In the genomic region with DNA sequence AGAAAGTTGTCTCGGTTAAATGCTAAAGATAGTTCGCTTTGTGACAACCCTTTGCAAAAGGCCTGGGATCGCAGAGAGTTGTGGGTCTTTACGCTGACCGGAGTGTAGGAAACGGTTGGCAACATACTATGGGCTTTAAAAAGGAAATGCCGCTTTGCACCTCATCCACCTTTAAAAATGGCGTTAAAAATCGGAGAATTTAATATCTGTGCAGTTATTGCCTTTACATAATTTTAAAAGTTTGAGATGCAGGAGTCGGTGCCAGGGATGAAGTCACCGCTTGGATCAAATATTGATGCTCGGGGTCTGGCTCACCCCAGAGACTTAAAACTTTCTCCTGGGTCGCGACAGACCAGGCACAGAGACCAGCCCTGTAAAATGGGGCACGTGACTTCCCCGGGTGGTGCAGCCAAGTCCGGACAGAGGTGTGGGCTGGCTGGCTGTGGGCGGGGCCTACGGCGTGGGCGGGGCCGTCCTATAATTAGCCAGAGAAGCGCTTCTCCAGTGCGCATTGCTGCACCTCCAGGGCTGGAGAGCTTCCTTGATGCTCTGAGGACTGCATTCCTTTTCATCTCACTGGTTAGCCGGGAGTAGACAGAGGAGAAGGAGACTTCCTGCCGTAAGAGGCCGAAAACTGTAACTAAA, we compare ENCODE assay signal across 8 mouse cellular contexts. TPM values are rescaled to one million over a fixed set of nuclear protein-coding genes. Genes with fewer than 3 reads are reported as not detected.
DNase-seq lines count a peak whose midpoint lies in the region; ATAC-seq and TF ChIP-seq lines count a peak whose summit lies in the region.

No protein-coding gene starts in this region.

- ATAC-seq in embryonic facial prominence, embryonic 12.5 days (ENCODE audit: insufficient number of reproducible peaks, insufficient read depth, low FRiP score, low TSS enrichment), result peak; percentile 77; the same call in 1 of the 2 replicates
- ATAC-seq in limb, embryonic 14.5 days (ENCODE audit: low FRiP score, low read depth), result peak; percentile 86
- peak; percentile 65 for ATAC-seq in midbrain, embryonic 16.5 days

- intact Hi-C loops in heart, adult 2 months (cut with DNase I), result loop anchor here (2.0 to 10.0 kb wide), 6 partner anchors 67 to 799 kb away; a partner anchor contains a TSS

- TF ChIP-seq EP300 in heart, adult 2 months (IDR thresholded peaks at IDR 0.05; ENCODE audit: insufficient read depth, low read depth, low read length), result peak; percentile 10; the same call in 1 of the 2 replicates

- no peak overlapping the region for H3K27ac ChIP-seq in embryonic facial prominence, embryonic 12.5 days
- H3K27ac ChIP-seq in heart, adult 2 months, result peak overlapping the region; percentile 81
- H3K27ac ChIP-seq in kidney, adult 2 months (ENCODE audit: insufficient read depth, low read depth, low read length), result peak overlapping the region; percentile 63
- H3K27ac ChIP-seq in limb, embryonic 14.5 days (replicated peaks; ENCODE audit: low read depth, low read length), result 0 out of 2 replicates have a peak overlapping the region, but pooled peaks have one; percentile 2
- no peak overlapping the region for H3K27ac ChIP-seq in midbrain, embryonic 16.5 days (ENCODE audit: low read length)

- peak; percentile 68 for DNase-seq in 3134 (ENCODE audit: extremely low read depth, insufficient read length, low spot score)
- peak; percentile 88 for DNase-seq in adrenal gland, postnatal 25 days
- DNase-seq in heart, adult 2 months, result peak; percentile 90 to 92
- DNase-seq in kidney, adult 2 months, result peak; percentile 95
- peak; percentile 82 for DNase-seq in limb, embryonic 14.5 days (ENCODE audit: low spot score)
- DNase-seq in spleen, postnatal 14 days (ENCODE audit: low spot score in 2 of 2), result peak; percentile 66 to 73

- H3K9me3 ChIP-seq in embryonic facial prominence, embryonic 12.5 days, result no peaks in the 10 kb centered on the region
- H3K9me3 ChIP-seq in limb, embryonic 14.5 days (ENCODE audit: control insufficient read depth, low read length), result no peaks in the 10 kb centered on the region
- no peaks in the 10 kb centered on the region for H3K9me3 ChIP-seq in midbrain, embryonic 16.5 days (replicated peaks; ENCODE audit: control insufficient read depth, low read length, poor library complexity, severe bottlenecking)

- no peaks in the 10 kb centered on the region for H3K27me3 ChIP-seq in embryonic facial prominence, embryonic 12.5 days
- no peaks in the 10 kb centered on the region for H3K27me3 ChIP-seq in heart, adult 2 months (ENCODE audit: control insufficient read depth, insufficient read depth, low read length)
- no peaks in the 10 kb centered on the region for H3K27me3 ChIP-seq in kidney, adult 2 months (replicated peaks; ENCODE audit: control insufficient read depth, insufficient read depth, low read length)
- H3K27me3 ChIP-seq in limb, embryonic 14.5 days (ENCODE audit: control insufficient read depth, insufficient read depth, low read length), result no peaks in the 10 kb centered on the region
- no peaks in the 10 kb centered on the region; the same call in 1 of the 2 replicates for H3K27me3 ChIP-seq in midbrain, embryonic 16.5 days (ENCODE audit: control insufficient read depth, insufficient read depth, low read depth, low read length)

- H3K79me2 ChIP-seq in heart, adult 2 months (replicated peaks; ENCODE audit: control insufficient read depth, insufficient read depth, low read length), result no peaks in the 10 kb centered on the region

- H3K36me3 ChIP-seq in embryonic facial prominence, embryonic 12.5 days, result no peaks in the 10 kb centered on the region
- no peaks in the 10 kb centered on the region for H3K36me3 ChIP-seq in heart, adult 2 months (ENCODE audit: control insufficient read depth, insufficient read depth, low read length)
- no peaks in the 10 kb centered on the region for H3K36me3 ChIP-seq in kidney, adult 2 months (ENCODE audit: control insufficient read depth, insufficient read depth, low read length)
- no peaks in the 10 kb centered on the region for H3K36me3 ChIP-seq in limb, embryonic 14.5 days (ENCODE audit: control insufficient read depth, insufficient read depth, low read length)
- H3K36me3 ChIP-seq in midbrain, embryonic 16.5 days (ENCODE audit: control insufficient read depth, insufficient read depth, low read length), result no peaks in the 10 kb centered on the region

- H3K4me2 ChIP-seq in embryonic facial prominence, embryonic 12.5 days (replicated peaks), result peak overlapping the region; percentile 56
- H3K4me2 ChIP-seq in limb, embryonic 14.5 days (replicated peaks; ENCODE audit: low read depth, low read length, severe bottlenecking), result peak overlapping the region; percentile 59
- peak overlapping the region; percentile 73 for H3K4me2 ChIP-seq in midbrain, embryonic 16.5 days (ENCODE audit: low read length)

- peaks cover 8% of the 10 kb centered on the region for H3K4me1 ChIP-seq in embryonic facial prominence, embryonic 12.5 days
- H3K4me1 ChIP-seq in heart, adult 2 months (ENCODE audit: control insufficient read depth, insufficient read depth, low read length), result peaks cover 13% of the 10 kb centered on the region
- no peaks in the 10 kb centered on the region for H3K4me1 ChIP-seq in kidney, adult 2 months (ENCODE audit: control insufficient read depth, insufficient read depth, low read length)
- peaks cover 5% of the 10 kb centered on the region for H3K4me1 ChIP-seq in limb, embryonic 14.5 days (ENCODE audit: control insufficient read depth, insufficient read depth, low read length)
- H3K4me1 ChIP-seq in midbrain, embryonic 16.5 days (ENCODE audit: control insufficient read depth, insufficient read depth, low read length), result peaks cover 14% of the 10 kb centered on the region

- WGBS in embryonic facial prominence, embryonic 12.5 days, result 8% methylated on average over 27 of the region's 27 CpGs
- 1% methylated on average over 27 of the region's 27 CpGs for WGBS in heart, adult 2 months
- 5% methylated on average over 27 of the region's 27 CpGs for WGBS in kidney, adult 2 months
- WGBS in limb, embryonic 14.5 days, result 4% methylated on average over 27 of the region's 27 CpGs
- 8% methylated on average over 27 of the region's 27 CpGs for WGBS in midbrain, embryonic 16.5 days

- TF ChIP-seq CTCF in heart, adult 2 months (IDR thresholded peaks at IDR 0.05), result no peak
- no peak for TF ChIP-seq CTCF in kidney, adult 2 months (conservative IDR thresholded peaks at IDR 0.05; ENCODE audit: insufficient read depth, insufficient read length, low read depth, low read length)

- TF ChIP-seq POLR2A in heart, adult 2 months (IDR thresholded peaks at IDR 0.05; ENCODE audit: insufficient read depth, low read depth, low read length), result peak; percentile 98
- TF ChIP-seq POLR2A in kidney, adult 2 months (IDR thresholded peaks at IDR 0.05; ENCODE audit: low read depth, low read length), result peak; percentile 7
- no peak for TF ChIP-seq POLR2A in limb, embryonic 14.5 days (IDR thresholded peaks at IDR 0.05; ENCODE audit: borderline replicate concordance, extremely low read depth, insufficient read depth, insufficient read length)

- H3K4me3 ChIP-seq in embryonic facial prominence, embryonic 12.5 days, result peak overlapping the region; percentile 33
- peak overlapping the region; percentile 57 for H3K4me3 ChIP-seq in heart, adult 2 months
- peak overlapping the region; percentile 47 for H3K4me3 ChIP-seq in kidney, adult 2 months (ENCODE audit: insufficient read depth, low read depth, low read length)
- peak overlapping the region; percentile 32 for H3K4me3 ChIP-seq in limb, embryonic 14.5 days (replicated peaks; ENCODE audit: low read length)
- H3K4me3 ChIP-seq in midbrain, embryonic 16.5 days (ENCODE audit: low read depth, low read length), result peak overlapping the region; percentile 32

- H3K9ac ChIP-seq in embryonic facial prominence, embryonic 12.5 days, result no peak overlapping the region; the same call in 1 of the 2 replicates
- peak overlapping the region; percentile 74 for H3K9ac ChIP-seq in heart, adult 2 months (ENCODE audit: low read depth, low read length)
- peak overlapping the region; percentile 28; the same call in 1 of the 2 replicates for H3K9ac ChIP-seq in limb, embryonic 14.5 days (ENCODE audit: low read depth, low read length, severe bottlenecking)
- H3K9ac ChIP-seq in midbrain, embryonic 16.5 days (ENCODE audit: low read depth, low read length), result 0 out of 2 replicates have a peak overlapping the region, but pooled peaks have one; percentile 35

RNA-seq across cellular contexts. Expression of a gene that starts 53.7 kb away (rescaled TPM):
- total RNA-seq in adrenal gland, postnatal 25 days (2021), result 11.0 and 11.5 TPM in 2 replicates
- polyA plus RNA-seq in embryonic facial prominence, embryonic 12.5 days (2016; fragmentation: Nextera tagmentation; extraction: Ambion mirVana), result 17.8 and 18.0 TPM in 2 replicates
- total RNA-seq in heart, adult 2 months (2021), result 1 to 10 TPM; 4.9 to 6.1 TPM
- polyA plus RNA-seq in heart, adult 2 months (2012; rRNA removed), result 3.5 and 5.9 TPM in 2 replicates
- polyA plus RNA-seq in kidney, adult 2 months (2012; rRNA removed), result 6.6 and 6.9 TPM in 2 replicates
- 12.5 and 14.0 TPM in 2 replicates for polyA plus RNA-seq in limb, embryonic 14.5 days (2012; rRNA removed)
- polyA plus RNA-seq in limb, embryonic 14.5 days (2014; fragmentation: Nextera tagmentation; extraction: Ambion mirVana), result 13.7 and 15.4 TPM in 2 replicates
- polyA plus RNA-seq in midbrain, embryonic 16.5 days (2015; fragmentation: Nextera tagmentation; extraction: Ambion mirVana), result 14.8 and 17.2 TPM in 2 replicates

Comparison
In these comparisons a context has a peak if more than half of its experiments do, and no peak if none do; other contexts are left out.
1. H3K27ac ChIP-seq: peak in heart, adult 2 months (single experiment), kidney, adult 2 months (single experiment) and limb, embryonic 14.5 days (single experiment); none in embryonic facial prominence, embryonic 12.5 days (single experiment) and midbrain, embryonic 16.5 days (single experiment).
2. Peak in every context shown above with its lines, with median percentiles within 50 percentile points of each other: DNase-seq, ATAC-seq, H3K4me2 ChIP-seq and H3K4me3 ChIP-seq.